Mouse (Mus musculus): Measurements from ENCODE around the gene Mthfd1.

Gene Mthfd1

DNA sequence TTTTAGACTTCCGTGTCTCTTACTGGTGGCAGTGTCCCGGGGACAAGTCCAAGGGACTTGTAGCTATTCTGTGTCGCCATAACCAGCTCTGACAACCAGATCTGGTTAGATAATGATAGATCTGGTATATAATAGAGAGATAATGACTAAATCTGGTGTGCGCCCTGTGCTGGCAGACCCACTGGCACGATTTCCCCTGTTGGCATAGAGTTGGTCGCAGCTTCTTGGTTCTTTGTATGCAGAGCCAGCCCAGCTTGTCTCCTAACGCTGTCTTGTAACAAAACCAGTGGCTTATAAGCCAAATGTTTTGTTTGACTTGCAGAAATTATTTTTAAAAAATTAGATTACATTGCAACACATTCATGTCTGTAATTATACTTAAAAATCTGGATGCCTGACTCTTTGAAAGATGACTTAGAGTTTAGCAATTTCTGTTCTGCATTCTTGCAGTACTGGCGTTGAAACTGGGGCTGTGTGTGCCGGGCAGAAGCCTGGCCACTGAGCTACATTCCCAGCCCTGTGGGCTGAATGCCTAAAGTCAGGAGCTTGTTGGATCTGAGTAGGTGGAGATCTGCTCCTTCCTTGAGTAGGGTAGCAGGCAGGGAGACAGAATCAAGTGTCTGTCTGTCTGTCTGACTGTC is 9.3 kb downstream of the Mthfd1 start:
- DNase-seq, result peak; percentile 73

GRCm38 (mm10) chr12:76265001-76265400 is 9.9 kb downstream of the Mthfd1 start:
- no peak for DNase-seq

DNA sequence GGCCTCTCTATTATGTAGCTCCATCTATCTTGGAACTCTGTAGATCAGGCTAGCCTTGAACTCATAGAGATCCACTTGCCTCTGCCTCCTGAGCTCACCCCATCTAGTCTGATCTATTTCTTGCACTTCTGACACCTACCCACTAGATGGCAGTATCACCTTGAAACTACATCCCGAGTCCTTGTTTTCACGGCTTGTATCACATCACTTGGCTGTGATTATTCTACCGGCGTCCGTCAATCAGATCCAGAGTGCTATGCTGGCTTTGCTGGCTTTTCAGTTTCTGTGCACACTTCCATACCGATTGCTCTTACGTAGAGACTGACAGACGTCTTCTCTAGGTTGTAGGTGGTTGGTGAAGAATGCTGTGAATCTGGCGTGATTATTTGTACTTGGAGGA is 11.8 kb downstream of the Mthfd1 start:
- peak; percentile 47 for DNase-seq

DNA sequence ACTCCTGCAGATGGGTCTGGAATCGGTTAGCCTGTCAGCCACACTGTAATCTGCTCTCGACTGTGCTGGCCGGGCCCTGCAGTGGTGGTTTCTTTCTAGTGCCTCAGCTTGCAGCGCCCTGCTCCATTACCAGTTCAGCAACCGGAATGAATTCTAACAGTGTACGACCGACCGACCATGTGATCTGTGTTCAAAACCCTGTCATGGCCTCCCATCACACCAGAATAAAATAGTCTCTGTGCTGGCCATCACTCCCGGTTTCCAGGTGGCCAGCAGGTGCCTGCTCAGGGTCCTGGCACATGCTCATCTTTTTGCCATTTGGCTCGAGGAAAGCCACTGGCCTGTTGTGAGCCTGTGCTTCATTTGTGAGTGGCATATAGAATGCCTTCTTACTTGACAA is 13.6 kb downstream of the Mthfd1 start:
- DNase-seq, result peak; percentile 75

DNA sequence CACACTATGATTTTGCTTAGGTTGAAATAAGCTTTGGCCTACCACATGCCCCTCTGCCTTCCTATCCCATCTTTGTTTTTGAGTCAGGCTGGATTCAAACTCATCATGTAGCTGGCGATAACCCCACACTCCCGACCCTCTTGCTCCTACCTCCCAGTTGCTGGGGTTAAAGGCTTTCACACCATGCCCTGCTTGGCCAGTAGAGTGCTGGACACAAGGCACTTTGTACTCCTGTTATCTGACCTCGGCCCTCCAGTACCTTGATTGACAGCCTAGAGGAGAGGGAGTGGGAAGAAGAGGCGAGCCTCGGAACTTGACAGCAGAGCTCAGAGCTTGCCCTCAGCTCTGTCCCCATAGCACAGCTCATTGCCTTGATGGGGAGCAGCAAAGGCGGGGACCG is 14.1 kb downstream of the Mthfd1 start:
- no peak for DNase-seq

DNA sequence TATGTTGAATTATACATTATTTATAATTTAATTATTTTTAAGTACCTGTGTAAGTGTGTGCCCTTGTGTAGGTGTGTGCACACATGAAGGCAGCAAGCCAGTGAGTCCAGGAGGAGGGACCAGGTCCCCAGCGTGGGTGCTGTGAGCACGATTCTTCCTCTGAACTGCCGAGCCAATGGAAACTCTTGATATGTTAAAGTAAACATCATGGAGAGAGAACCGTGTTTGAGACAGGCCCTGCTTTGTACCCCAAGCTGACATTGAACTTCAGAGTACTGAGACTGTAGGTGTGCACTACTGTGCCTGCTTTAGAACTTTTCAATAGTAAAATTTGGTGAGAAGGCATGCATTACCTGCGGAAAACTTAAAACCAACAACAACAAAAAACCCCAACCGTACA is 16.4 kb downstream of the Mthfd1 start:
- DNase-seq, result no peak

- DNase-seq, result no peak
Observed at GRCm38 (mm10) chr12:76272610-76273524, 17.8 kb downstream of the Mthfd1 start.

GRCm38 (mm10) chr12:76278209-76278608 is 23.1 kb downstream of the Mthfd1 start:
- DNase-seq, result no peak

DNA sequence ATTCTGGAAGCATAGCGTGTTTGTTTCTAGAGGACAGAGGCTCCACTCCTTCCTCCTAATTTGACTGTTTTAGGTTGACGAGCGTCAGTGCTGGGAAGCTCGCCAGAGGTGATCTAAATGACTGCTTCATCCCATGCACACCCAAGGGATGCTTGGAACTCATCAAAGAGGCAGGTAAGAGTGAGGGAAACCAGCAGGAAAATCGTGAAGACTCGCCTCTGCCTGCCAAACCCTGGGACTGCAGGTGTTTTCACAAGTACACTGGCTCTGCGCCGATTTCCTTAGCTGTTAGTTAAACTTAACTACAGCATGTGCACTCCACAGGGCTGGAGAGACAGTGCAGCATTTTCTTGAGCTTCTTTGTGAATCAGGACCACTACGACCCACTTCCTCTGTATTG is 25.5 kb downstream of the Mthfd1 start:
- DNase-seq, result no peak

GRCm38 (mm10) chr12:76281111-76281660 is 26.1 kb downstream of the Mthfd1 start:
- no peak for DNase-seq

DNA sequence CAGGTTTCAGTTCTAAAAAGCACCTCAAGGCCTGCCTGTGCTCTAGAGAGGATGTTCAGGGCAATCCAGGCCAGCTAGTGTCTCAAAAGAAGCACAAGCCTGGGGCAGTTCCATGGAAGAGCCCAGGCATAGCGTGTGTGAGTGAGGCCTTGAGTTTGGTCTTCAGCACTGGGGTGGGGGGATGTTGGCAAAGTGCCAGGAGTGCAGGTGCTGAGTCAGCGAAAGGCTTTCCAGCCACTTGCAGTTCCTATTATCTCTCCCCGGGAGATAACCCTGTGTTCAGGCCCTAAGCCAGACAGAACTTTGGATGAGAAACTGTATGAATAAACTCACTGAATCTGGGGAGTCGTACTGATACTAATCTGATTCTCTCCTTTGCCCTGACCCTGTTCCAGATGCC is 27.0 kb downstream of the Mthfd1 start:
- DNase-seq, result no peak

GRCm38 (mm10) chr12:76282532-76283173 is 27.6 kb downstream of the Mthfd1 start:
- DNase-seq, result peak; percentile 38

- DNase-seq, result no peak
Observed at GRCm38 (mm10) chr12:76285418-76285817, 30.3 kb downstream of the Mthfd1 start.

- no peak for DNase-seq
Observed at GRCm38 (mm10) chr12:76287986-76288385, 32.9 kb downstream of the Mthfd1 start.

DNA sequence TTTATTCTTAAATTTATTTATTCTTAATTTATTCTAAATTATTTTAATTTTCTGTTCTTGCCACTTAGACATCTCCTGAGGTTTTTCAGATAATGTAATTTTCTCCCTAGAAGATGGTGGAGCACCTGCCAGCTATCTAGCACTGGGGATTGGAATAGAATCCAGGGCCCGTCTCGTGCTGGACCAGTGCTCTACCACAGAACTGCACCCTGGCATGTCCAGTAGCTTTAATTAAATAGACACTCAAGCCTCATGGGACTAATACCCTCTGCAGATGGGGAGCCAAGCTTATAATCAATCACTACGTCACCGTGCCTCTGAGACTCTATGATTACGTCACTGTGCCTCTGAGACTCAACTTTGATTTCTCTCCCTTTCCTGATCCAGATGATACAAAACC is 33.4 kb downstream of the Mthfd1 start:
- no peak for DNase-seq

GRCm38 (mm10) chr12:76289428-76289827 is 34.3 kb downstream of the Mthfd1 start:
- DNase-seq, result no peak

DNA sequence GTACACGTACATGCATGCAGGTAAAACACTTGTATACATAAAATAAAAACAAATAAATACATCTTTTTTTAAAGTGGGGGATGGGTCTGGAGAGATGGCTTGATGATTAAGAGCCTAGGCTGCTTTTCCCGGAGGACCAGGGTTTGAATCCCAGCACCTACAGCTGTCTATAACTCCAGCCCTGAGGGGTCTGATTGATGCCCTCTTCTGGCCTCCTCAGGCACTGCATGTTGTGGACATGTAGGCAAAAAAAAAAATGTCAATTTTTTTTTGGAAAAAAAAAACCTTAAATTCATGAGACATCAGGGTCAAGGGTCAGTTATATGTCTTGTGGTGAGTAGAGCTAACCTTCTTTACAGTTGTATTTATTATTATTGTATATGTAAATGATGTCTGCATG is 35.2 kb downstream of the Mthfd1 start:
- DNase-seq, result no peak

DNA sequence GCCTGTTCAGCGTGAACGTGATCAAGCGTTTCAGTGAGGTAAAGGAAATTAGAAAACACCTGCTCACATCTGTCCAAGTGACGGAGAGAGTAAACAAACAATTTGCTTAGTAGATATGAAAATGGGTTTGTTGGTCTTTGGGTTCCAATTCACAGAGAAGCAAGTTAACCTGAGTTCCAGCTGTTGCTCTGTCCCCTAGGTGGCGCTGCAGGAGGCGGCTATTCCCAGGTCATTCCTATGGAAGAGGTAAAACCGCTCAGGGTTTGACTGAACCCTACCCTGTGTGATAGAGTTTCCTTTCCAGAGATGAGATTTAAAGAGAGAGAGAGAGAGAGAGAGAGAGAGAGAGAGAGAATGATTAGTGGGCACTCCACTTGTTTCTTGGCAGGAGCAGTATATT is 38.1 kb downstream of the Mthfd1 start:
- peak; percentile 43 for DNase-seq

GRCm38 (mm10) chr12:76297830-76298229 is 42.7 kb downstream of the Mthfd1 start:
- no peak for DNase-seq

GRCm38 (mm10) chr12:76299361-76299906 is 44.3 kb downstream of the Mthfd1 start:
- DNase-seq, result no peak

DNA sequence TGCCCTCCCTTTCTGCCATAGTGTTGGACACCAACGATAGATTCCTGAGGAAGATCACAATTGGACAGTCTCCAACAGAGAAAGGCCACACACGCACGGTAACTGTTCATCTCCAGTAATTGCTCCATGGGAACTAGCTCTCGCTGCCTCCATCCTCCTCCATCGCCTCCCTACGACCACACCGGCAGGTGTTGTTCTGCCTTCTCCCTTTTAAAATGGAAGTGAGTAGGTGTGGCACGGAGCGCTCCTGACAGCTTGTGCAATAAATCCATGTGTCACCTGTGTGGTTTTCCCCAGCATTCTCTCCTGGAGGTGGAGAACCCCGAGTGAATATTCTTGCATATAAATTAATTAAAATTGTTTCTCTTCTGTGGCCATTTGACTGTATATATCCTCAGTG is 45.3 kb downstream of the Mthfd1 start:
- DNase-seq, result no peak

DNA sequence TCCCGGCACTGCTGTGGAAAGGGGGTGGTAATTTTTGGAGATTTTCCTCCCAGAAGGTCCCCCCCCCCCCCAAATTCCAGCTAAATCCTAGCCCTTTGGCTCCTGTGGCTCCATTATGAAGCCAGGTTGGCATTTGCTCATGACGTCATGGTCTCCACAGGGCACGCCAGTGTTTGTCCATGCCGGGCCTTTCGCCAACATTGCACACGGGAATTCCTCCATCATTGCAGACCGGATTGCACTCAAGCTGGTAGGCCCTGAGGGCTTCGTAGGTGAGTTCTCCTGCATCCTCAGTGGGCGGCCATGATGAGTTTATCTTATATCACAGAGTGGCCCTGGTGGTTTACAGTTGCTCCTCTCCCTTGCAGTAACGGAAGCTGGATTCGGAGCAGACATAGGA is 48.4 kb downstream of the Mthfd1 start:
- DNase-seq, result peak; percentile 81

GRCm38 (mm10) chr12:76304199-76304598 is 49.1 kb downstream of the Mthfd1 start:
- peak; percentile 55 for DNase-seq

Measured in cerebellum, adult 9-11 months (tissue).